Mouse (Mus musculus): Measurements from ENCODE around the gene Neurl3.

GRCm38 (mm10) chr1:36263833-36264488, 10.5 kb downstream of the Neurl3 start:
- TF ChIP-seq POLR2A (IDR thresholded peaks at IDR 0.05; ENCODE audit: borderline replicate concordance, extremely low read depth, insufficient read depth, insufficient read length, poor library complexity, severe bottlenecking) (no peak), CTCF (IDR thresholded peaks at IDR 0.05; ENCODE audit: borderline replicate concordance, extremely low read depth, insufficient read depth, insufficient read length) (no peak)
